Mouse (Mus musculus) heart, adult 11 months (tissue): ENCODE results near the gene Hmgcl.

Source experiments
- DNase-seq: peaks from one replicate; pipeline ENCODE4 v3.0.0; 2022

Gene Hmgcl

GRCm38 (mm10) chr4:135946278-135946658, at the start of gene Hmgcl:
Gene Hmgcl (plus strand): TSS chr4:135946448.
- DNase-seq, result peak; percentile 100

- DNase-seq, result peak; percentile 95
These were observed 47.7 kb upstream of the Hmgcl start for GRCm38 (mm10) chr4:135898380-135899049.

- DNase-seq, result no peak
These were observed 47.2 kb upstream of the Hmgcl start for GRCm38 (mm10) chr4:135899050-135899448.

DNA sequence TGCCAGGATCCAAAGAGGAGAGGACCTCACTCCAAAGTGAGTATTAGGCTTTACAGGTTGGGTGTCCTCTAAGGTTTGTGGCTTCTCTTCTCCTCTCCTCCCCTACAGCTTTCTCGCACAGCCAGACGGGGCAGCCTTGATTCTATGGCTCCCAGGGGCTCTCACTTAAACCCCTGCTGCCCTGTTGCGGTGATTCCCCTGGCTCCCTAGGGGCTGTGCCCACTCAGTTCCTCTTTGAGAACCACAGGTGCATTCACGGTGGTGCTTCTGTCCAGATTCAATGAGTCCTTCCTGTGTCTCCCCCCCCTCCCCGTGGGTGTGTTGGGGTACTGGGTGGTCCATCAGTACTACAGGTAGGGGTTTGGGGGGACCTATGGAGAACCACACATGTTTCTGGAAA, 46.2 kb upstream of the Hmgcl start:
- peak; percentile 93 for DNase-seq

- no peak for DNase-seq
These were observed 43.5 kb upstream of the Hmgcl start for GRCm38 (mm10) chr4:135902606-135903242.

DNA sequence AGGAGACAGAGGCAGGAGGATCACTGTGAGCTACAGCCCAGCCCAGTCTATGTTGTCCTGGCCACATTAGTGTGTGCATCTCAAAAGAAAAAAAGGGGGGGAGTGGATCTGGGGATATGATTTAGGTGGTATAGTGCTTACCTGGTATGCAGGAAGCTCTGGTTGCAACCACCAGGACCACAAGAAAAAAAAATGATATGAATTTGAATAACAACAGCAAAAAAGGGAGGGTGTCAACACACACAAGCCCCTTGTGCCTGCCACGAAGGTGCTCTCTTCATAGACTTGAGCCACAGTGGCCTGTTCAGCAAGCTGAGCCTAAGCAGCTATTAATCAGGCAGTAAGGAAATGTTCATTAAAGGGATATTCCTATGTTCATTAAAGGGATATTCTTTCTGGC, 41.4 kb upstream of the Hmgcl start:
- DNase-seq, result no peak

DNA sequence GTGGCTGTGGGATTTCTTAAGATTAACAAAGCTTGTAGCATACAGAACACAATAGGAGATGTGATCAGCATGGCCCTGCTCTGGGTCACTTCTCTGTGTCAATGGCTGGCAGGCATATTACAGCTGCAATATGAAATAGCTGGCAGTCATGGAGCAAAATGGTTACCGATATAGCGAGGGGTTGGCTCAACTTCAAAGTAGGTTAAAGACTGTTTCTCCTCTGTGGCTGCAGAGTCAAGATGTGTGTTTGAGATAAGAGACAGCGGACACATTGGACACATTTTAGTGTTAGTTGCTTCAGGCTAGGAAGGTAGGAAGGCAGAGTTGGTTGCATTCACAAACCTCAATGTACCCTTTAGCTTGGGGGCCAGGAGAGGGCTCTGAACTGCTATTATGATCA, 39.6 kb upstream of the Hmgcl start:
- DNase-seq, result no peak

- peak; percentile 92 for DNase-seq
These were observed 36.8 kb upstream of the Hmgcl start for GRCm38 (mm10) chr4:135909326-135910066.

DNA sequence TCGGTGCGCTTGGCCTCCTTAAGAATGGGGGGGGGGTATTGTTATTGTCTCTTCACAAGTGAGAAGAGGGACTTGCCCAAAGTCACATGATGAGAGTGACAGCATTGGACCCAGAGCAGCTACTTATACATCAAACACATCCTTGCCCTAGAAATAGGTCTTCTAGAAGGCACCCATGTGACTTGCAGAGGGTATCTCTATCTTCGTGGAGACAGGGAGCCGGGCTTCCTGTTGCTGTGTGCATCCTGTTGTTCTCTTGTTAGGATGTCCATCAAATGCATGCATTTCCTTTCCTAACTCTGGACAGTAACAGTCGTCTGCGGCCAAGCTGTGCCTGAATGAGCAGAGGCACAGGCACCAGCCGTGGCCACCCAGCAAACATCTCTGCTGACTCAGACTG, 34.7 kb upstream of the Hmgcl start:
- peak; percentile 94 for DNase-seq

DNA sequence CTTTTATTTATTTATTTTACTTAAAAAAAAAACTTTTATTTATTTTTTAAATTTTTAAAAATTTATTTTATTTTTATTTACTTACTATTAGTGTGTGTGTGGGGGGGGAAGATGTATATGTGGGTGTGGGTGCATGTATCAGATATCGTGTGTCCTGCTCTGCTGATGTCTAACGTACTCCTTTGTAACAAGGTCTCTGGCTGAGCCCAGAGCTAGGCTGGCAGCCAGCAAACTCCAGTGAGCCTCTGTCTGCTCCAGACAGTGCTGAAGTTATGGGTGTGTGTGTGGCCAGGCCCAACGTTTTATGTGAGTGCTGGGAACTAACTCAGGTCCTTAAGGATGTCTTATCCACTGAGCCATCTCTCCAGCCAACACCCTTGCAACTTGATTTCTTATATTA, 34.1 kb upstream of the Hmgcl start:
- no peak for DNase-seq

GRCm38 (mm10) chr4:135912835-135913234, 33.4 kb upstream of the Hmgcl start:
- no peak for DNase-seq

DNA sequence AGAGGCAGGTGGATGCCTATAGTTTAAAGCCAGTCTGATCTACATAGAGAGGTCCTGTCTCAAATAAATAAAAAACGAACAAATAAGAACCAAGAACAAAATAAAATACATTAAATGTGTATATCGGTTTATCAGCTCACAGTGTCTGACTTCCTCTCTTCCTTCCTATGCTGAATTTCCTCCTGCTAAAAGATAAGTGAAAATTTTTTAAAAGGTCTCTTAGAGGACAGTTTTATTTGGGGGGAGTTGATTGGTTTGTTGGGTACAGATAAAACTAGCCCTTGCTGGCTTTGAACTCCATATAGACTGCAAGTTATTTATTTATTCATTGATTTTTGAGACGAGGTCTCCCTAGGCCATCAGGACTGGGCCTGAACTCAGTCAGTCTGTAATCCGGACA, 32.8 kb upstream of the Hmgcl start:
- no peak for DNase-seq

- DNase-seq, result peak; percentile 93
These were observed 27.5 kb upstream of the Hmgcl start for GRCm38 (mm10) chr4:135918635-135919279.

- no peak for DNase-seq
These were observed 27.0 kb upstream of the Hmgcl start for GRCm38 (mm10) chr4:135919280-135919639.

DNA sequence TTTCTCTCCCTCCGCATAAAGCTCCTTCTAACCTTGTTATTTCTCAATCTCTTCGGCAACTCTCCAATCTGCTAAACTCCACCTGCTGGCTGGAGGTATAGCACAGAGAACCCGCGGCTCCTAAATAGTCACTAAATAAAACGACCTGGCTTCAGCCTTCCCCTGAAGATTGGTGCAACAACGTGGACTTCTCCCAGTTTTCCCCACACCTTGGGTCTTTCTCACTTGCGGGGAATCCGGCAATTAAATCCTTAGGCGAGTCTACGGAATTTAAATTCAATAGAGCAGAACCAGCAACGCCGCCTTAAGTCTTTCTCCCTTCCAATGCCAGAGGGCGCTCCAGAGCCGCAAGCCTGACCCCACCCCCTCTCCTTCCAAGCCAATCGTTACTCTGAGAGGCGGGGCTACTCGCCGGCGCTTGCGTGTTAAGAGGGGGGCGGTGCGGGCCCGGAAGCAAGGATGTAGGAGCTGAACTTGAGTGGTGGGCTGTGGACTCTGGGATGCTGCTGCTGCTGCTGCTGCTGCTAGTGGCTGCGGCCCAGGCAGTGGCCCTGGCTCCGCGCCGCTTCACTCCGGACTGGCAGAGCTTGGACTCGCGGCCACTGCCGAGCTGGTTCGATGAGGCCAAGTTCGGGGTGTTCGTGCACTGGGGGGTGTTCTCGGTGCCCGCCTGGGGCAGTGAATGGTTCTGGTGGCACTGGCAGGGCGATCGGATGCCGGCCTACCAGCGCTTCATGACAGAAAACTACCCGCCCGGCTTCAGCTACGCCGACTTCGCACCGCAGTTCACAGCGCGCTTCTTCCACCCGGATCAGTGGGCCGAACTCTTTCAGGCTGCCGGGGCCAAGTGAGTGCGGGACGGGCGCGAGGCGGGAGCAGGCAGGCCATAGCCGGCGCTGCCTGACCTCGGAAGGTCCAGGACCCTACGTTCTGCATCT, 25.7 kb upstream of the Hmgcl start, which contains the start of gene Fuca1:
TSS of gene Fuca1 (plus strand) at position 432 of the 938 bp plus-strand sequence.
- DNase-seq, result peak; percentile 99

DNA sequence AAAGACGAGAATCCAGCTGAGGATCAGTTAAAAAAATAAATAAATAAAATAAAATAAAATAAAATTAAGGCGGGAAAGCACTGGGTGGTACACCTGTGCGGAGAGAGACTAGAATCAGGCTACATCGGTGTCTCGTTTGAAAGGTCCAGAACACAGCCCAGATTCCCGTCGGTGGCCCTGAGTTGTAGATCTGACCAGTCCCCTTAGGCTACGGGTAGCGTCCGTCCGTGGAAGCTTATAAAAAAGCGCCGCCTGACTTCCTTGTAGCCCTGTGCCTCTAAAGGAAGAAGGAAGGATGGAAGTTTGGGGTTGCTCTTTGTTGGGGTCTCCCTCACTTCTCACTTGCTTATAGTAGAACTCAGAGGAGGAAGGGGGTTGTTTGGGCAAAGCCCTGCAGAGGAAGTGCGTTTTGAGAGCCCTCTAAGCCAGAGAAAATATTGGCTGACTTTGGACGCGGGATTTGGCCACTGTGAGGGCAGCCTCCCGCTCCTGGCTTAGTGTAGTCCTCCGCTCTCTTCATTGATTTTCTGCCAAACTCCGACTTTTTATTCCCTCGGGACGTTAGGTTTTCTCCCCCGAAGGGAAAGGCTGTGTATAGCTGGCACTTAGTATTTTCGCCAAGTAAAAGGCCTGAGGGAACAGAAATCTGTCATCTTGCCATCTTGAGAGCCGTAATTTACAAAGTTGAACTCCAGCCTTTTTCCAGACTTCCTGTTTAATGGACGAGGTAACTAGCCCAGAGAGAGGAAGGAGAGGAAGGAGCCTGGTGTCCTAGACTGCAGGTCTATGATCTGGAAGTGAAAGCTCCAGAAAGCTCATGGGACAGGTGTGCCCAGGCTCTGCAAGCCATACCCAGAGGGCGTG, 24.8 kb upstream of the Hmgcl start:
- DNase-seq, result peak; percentile 96

GRCm38 (mm10) chr4:135922190-135922589, 24.1 kb upstream of the Hmgcl start:
- DNase-seq, result no peak

GRCm38 (mm10) chr4:135924418-135924817, 21.8 kb upstream of the Hmgcl start:
- DNase-seq, result no peak

DNA sequence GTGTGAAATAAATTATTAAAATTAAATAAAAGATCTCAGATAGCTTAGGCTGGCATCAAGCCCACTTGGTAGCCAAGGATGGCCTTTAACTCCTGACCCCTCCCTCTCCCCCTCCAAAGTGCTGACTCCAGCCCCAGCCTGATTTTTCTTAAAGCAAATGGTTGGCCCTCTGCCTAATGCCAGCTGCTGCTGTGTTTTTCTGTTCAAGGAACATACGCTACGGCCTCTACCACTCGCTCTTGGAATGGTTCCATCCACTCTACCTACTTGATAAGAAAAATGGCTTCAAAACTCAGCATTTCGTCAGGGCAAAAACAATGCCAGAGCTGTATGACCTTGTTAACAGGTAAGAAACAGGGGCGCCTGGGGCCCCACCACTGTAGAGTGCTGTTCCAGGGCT, 20.9 kb upstream of the Hmgcl start:
- DNase-seq, result no peak

GRCm38 (mm10) chr4:135926195-135926808, 19.9 kb upstream of the Hmgcl start:
- DNase-seq, result no peak

DNA sequence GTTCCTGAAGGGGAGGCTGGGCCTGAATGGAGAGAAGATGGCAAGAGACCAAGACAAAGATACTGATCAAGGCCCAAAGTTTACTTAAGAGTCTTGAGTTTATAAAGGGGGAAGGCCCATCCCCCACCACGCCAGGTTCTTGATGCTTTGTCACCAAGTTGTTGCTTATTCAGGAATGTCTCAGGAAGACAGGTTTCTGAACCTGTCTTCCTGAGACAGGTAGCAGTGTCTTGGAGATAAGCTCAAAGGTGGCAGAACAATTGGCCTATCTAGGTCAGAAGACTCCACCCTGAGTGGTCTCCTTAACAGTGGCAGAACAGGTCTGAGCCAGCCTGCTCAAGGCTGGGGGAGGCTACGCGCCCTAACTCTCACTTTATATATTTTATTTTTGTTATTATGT, 19.4 kb upstream of the Hmgcl start:
- no peak for DNase-seq
